ENCODE assay signal across 29 mouse cellular contexts in the genomic region with DNA sequence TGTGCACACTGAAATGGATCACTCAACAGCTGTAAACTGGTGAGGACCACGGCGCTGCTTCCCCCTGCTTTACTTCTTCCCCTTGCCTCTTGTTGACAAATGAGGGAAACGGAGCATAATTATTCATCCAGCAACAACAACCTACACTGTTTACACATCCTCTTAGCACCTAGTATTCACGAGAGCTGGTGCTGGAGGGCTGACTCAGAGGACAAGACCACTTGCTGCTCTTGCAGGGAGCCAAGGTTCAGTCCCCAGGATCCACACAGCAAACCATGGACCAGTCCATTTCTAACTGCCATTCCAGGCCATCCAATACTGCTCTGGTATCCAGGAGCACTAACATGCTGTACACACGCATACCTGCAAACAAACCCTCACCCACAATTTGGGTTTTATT. TPM values are rescaled to one million over a fixed set of nuclear protein-coding genes. Genes with fewer than 3 reads are reported as not detected.
DNase-seq lines count a peak whose midpoint lies in the region; ATAC-seq and TF ChIP-seq lines count a peak whose summit lies in the region.
"Had no signal": no experiment of that assay in that cellular context is flagged by ENCODE, and none has a peak within 500 bp of the region (broad histone marks: within the 10 kb centered on the region; RNA-seq: fewer than 3 reads in every experiment).

No protein-coding gene starts in this region.

- peak overlapping the region; percentile 37; the same call in 1 of the 2 replicates for H3K9ac ChIP-seq in heart, postnatal 0 days (replicated peaks; ENCODE audit: low read depth, low read length)
- no peak overlapping the region for H3K9ac ChIP-seq in midbrain, embryonic 15.5 days
- no peak overlapping the region for H3K9ac ChIP-seq in midbrain, embryonic 16.5 days (ENCODE audit: low read depth, low read length)
- H3K9ac ChIP-seq: embryonic facial prominence, embryonic 12.5 days; hindbrain, embryonic 14.5 days; midbrain, embryonic 12.5 days had no signal

- H3K27ac ChIP-seq in heart, postnatal 0 days (ENCODE audit: low read depth), result peak overlapping the region; percentile 48
- H3K27ac ChIP-seq in midbrain, embryonic 15.5 days, result no peak overlapping the region
- no peak overlapping the region for H3K27ac ChIP-seq in midbrain, embryonic 16.5 days (ENCODE audit: low read length)
- H3K27ac ChIP-seq: embryonic facial prominence, embryonic 12.5 days; heart, adult 2 months; hindbrain, embryonic 14.5 days; midbrain, embryonic 12.5 days; stomach, postnatal 0 days had no signal

- H3K4me1 ChIP-seq in heart, postnatal 0 days (ENCODE audit: control insufficient read depth, insufficient read depth), result peaks cover 54% of the 10 kb centered on the region
- H3K4me1 ChIP-seq in midbrain, embryonic 15.5 days, result no peaks in the 10 kb centered on the region
- no peaks in the 10 kb centered on the region for H3K4me1 ChIP-seq in midbrain, embryonic 16.5 days (ENCODE audit: control insufficient read depth, insufficient read depth, low read length)
- H3K4me1 ChIP-seq: midbrain, embryonic 12.5 days had no signal

- no peak overlapping the region for H3K4me2 ChIP-seq in heart, postnatal 0 days (ENCODE audit: low read depth, low read length)
- H3K4me2 ChIP-seq in midbrain, embryonic 15.5 days, result no peak overlapping the region
- H3K4me2 ChIP-seq in midbrain, embryonic 16.5 days (ENCODE audit: low read length), result no peak overlapping the region
- H3K4me2 ChIP-seq: embryonic facial prominence, embryonic 12.5 days; hindbrain, embryonic 14.5 days; midbrain, embryonic 12.5 days had no signal

- TF ChIP-seq EP300 in heart, postnatal 0 days (IDR thresholded peaks at IDR 0.05; ENCODE audit: low read depth), result no peak

- no peak for TF ChIP-seq CTCF in heart, postnatal 0 days (IDR thresholded peaks at IDR 0.05; ENCODE audit: low read depth)

- 68% methylated on average over 5 of the region's 5 CpGs for WGBS in heart, postnatal 0 days
- 84% methylated on average over 5 of the region's 5 CpGs for WGBS in midbrain, embryonic 15.5 days
- WGBS in midbrain, embryonic 16.5 days, result 76% methylated on average over 5 of the region's 5 CpGs

- no peaks in the 10 kb centered on the region for H3K27me3 ChIP-seq in heart, postnatal 0 days (ENCODE audit: control insufficient read depth, insufficient read depth, low read length)
- no peaks in the 10 kb centered on the region for H3K27me3 ChIP-seq in midbrain, embryonic 15.5 days (replicated peaks)
- no peaks in the 10 kb centered on the region for H3K27me3 ChIP-seq in midbrain, embryonic 16.5 days (ENCODE audit: control insufficient read depth, insufficient read depth, low read depth, low read length)
- H3K27me3 ChIP-seq: embryonic facial prominence, embryonic 12.5 days; midbrain, embryonic 12.5 days had no signal

- ATAC-seq in heart, postnatal 0 days (ENCODE audit: insufficient read depth, low read depth), result no peak
- 0 out of 2 replicates have a peak, but pooled peaks have one; percentile 4 for ATAC-seq in midbrain, embryonic 15.5 days (replicated peaks)
- ATAC-seq in midbrain, embryonic 16.5 days, result no peak; the same call in 1 of the 2 replicates
- ATAC-seq: forebrain, embryonic 14.5 days; inflammation-experienced regulatory T-cells, adult 6 months had no signal

- H3K9me3 ChIP-seq in heart, postnatal 0 days (replicated peaks; ENCODE audit: control insufficient read depth, low read length), result no peaks in the 10 kb centered on the region
- no peaks in the 10 kb centered on the region for H3K9me3 ChIP-seq in midbrain, embryonic 15.5 days
- H3K9me3 ChIP-seq in midbrain, embryonic 16.5 days (replicated peaks; ENCODE audit: control insufficient read depth, low read length, poor library complexity, severe bottlenecking), result no peaks in the 10 kb centered on the region
- H3K9me3 ChIP-seq: embryonic facial prominence, embryonic 12.5 days; midbrain, embryonic 12.5 days had no signal

- H3K36me3 ChIP-seq in heart, postnatal 0 days (replicated peaks; ENCODE audit: control insufficient read depth, insufficient read depth, low read length), result no peaks in the 10 kb centered on the region
- no peaks in the 10 kb centered on the region for H3K36me3 ChIP-seq in midbrain, embryonic 15.5 days (replicated peaks)
- no peaks in the 10 kb centered on the region for H3K36me3 ChIP-seq in midbrain, embryonic 16.5 days (ENCODE audit: control insufficient read depth, insufficient read depth, low read length)
- H3K36me3 ChIP-seq: embryonic facial prominence, embryonic 12.5 days; midbrain, embryonic 12.5 days had no signal

- no peak overlapping the region for H3K4me3 ChIP-seq in heart, postnatal 0 days (ENCODE audit: low read depth, low read length)
- H3K4me3 ChIP-seq in midbrain, embryonic 15.5 days, result no peak overlapping the region
- H3K4me3 ChIP-seq in midbrain, embryonic 16.5 days (ENCODE audit: low read depth, low read length), result no peak overlapping the region
- H3K4me3 ChIP-seq: embryonic facial prominence, embryonic 12.5 days; heart, adult 2 months; midbrain, embryonic 12.5 days had no signal

- DNase-seq in heart, postnatal 0 days (ENCODE audit: low spot score), result no peak
- DNase-seq in heart, adult 8-10 months (ENCODE audit: low spot score), result no peak
- DNase-seq in brain, adult 2 months (ENCODE audit: low read depth, low spot score), result peak; percentile 66
- no peak for DNase-seq in embryo, embryonic 11 days
- no peak for DNase-seq in Muller cell, postnatal 12 days (ENCODE audit: inconsistent ontology term)
- DNase-seq: adrenal gland, adult 8-10 months; B cell, adult 2 months; cerebellum, adult 11 months; cerebellum, adult 9-10 months; cerebellum, postnatal 36 days; gastrocnemius, postnatal 36 days; heart, adult 2 months; kidney, adult 11 months; kidney, postnatal 14 days; liver; lung, adult 18-20 months; lung, postnatal 10 days; right cerebral cortex, postnatal 25 days; spleen, adult 18-20 months; thymus, adult 18-20 months; thymus, postnatal 36 days had no signal

RNA-seq across cellular contexts. Expression of gene Rsbn1l, which starts 20.3 kb away (rescaled TPM):
- total RNA-seq in heart, postnatal 0 days (2014; rRNA removed; ENCODE audit: low replicate concordance), result 8.5 and 9.1 TPM in 2 replicates
- 9.2 and 9.4 TPM in 2 replicates for polyA plus RNA-seq in heart, postnatal 0 days (2015; fragmentation: Nextera tagmentation; extraction: Ambion mirVana)
- 10 to 100 TPM; 13.3 to 14.5 (median 14.2) TPM for total RNA-seq in heart, adult 8-10 months (2022)
- polyA plus RNA-seq in midbrain, embryonic 15.5 days (2015; fragmentation: Nextera tagmentation; extraction: Ambion mirVana), result 4.6 TPM in 2 replicates
- polyA plus RNA-seq in midbrain, embryonic 16.5 days (2015; fragmentation: Nextera tagmentation; extraction: Ambion mirVana), result 4.3 and 4.9 TPM in 2 replicates

RNA-seq across cellular contexts. Expression of gene Tmem60, which starts 53.9 kb away (rescaled TPM):
- total RNA-seq in heart, postnatal 0 days (2014; rRNA removed; ENCODE audit: low replicate concordance), result 5.8 and 8.4 TPM in 2 replicates
- polyA plus RNA-seq in heart, postnatal 0 days (2015; fragmentation: Nextera tagmentation; extraction: Ambion mirVana), result 57.5 and 61.5 TPM in 2 replicates
- total RNA-seq in heart, adult 8-10 months (2022), result 10 to 100 TPM; 24.5 to 27.5 (median 25.7) TPM
- 59.6 and 60.8 TPM in 2 replicates for polyA plus RNA-seq in midbrain, embryonic 15.5 days (2015; fragmentation: Nextera tagmentation; extraction: Ambion mirVana)
- polyA plus RNA-seq in midbrain, embryonic 16.5 days (2015; fragmentation: Nextera tagmentation; extraction: Ambion mirVana), result 61.0 and 61.4 TPM in 2 replicates

RNA-seq across cellular contexts. Expression of gene Phtf2, which starts 54.0 kb away (rescaled TPM):
- total RNA-seq in heart, postnatal 0 days (2014; rRNA removed; ENCODE audit: low replicate concordance), result 38.1 and 50.9 TPM in 2 replicates
- polyA plus RNA-seq in heart, postnatal 0 days (2015; fragmentation: Nextera tagmentation; extraction: Ambion mirVana), result 33.5 and 39.2 TPM in 2 replicates
- 10 to 100 TPM; 66.3 to 72.5 (median 69.6) TPM for total RNA-seq in heart, adult 8-10 months (2022)
- polyA plus RNA-seq in midbrain, embryonic 15.5 days (2015; fragmentation: Nextera tagmentation; extraction: Ambion mirVana), result 26.5 and 27.0 TPM in 2 replicates
- polyA plus RNA-seq in midbrain, embryonic 16.5 days (2015; fragmentation: Nextera tagmentation; extraction: Ambion mirVana), result 27.6 and 31.0 TPM in 2 replicates
